Mouse (Mus musculus) left cerebral cortex, postnatal 14 days (tissue): ENCODE data around the gene Klc3. TPM values are rescaled to one million over a fixed set of nuclear protein-coding genes. Genes with fewer than 3 reads are reported as not detected.

Experiments used
- DNase-seq, 2 experiments: peaks; one replicate each; pipeline ENCODE4 v3.0.0; 2021 to 2022; ENCODE audit warnings: low spot score in 2 of 2, mixed read lengths in 1 of 2
- intact Hi-C: fragments of 180-260 bp; cut with DNase I; formaldehyde crosslinking; loops from one replicate; pipeline ENCODE4 v1.15.1; 2025
- total RNA-seq, 2 experiments: library from RNA; stranded (reverse); gene quantifications; 2 replicates each; pipeline ENCODE4 v1.2.3; 2021

Gene Klc3
- total RNA-seq, 2 experiments from 2014 or later: 0.75 to 2.2 TPM

- peak; percentile 65 to 76 for DNase-seq
- intact Hi-C loops: no loop called here
Measured at GRCm38 (mm10) chr7:19369823-19370425, 34.0 kb downstream of the Klc3 start.

- no peak for DNase-seq
- intact Hi-C loops: no loop called here
Measured at GRCm38 (mm10) chr7:19368380-19368779, 35.5 kb downstream of the Klc3 start.

- no peak for DNase-seq
- intact Hi-C loops: no loop called here
Measured at GRCm38 (mm10) chr7:19365376-19365775, 38.5 kb downstream of the Klc3 start.

- peak in 1 of 2 experiments; percentile 51 for DNase-seq
- intact Hi-C loops: no loop called here
Measured at GRCm38 (mm10) chr7:19363881-19364280, 40.0 kb downstream of the Klc3 start.

DNA sequence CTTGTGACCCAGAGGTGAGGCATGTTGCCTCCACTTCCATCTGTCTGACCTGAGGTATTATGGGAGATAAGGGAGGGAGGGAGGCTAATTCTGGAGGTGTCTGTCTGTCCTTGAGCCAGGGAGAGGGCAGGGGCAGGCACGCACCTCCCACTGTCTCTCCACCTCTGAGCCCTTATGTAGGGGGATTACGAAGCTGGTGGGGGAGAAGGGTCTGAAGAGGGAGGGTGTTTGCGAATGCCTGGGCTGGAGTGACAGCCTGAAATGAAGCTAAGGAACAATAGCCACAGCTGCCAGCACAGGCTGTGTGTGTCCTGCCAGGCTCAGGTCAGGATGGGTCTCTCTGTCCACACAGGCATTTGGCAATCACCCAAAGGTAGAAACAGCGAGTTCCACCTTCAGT, 41.6 kb downstream of the Klc3 start:
- no peak for DNase-seq
- intact Hi-C loops: no loop called here

- peak; percentile 59 to 67 for DNase-seq
- intact Hi-C loops: no loop called here
Measured at GRCm38 (mm10) chr7:19361720-19362119, 42.2 kb downstream of the Klc3 start.

DNA sequence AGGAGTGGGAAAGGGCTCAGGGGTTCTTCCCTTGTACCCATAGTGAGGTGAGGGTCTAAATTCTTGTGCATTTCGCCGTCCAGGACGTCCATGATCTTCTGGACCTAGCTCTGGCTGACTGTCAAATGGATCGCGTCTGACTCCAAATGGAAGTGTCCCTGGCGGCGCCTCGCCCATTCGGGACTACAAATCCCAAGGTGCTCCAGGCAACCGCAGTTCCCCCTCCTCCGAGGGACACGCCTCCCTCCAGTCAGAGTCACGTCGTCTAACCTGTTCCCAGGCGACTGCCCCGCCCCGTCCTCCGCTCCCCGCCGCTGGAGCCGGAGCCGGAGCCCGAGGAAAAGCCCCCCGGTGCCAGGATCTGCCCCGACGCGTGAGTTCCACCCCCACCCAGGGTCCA, 43.0 kb downstream of the Klc3 start:
- intact Hi-C loops: no loop called here
- peak; percentile 88 to 93 for DNase-seq

DNA sequence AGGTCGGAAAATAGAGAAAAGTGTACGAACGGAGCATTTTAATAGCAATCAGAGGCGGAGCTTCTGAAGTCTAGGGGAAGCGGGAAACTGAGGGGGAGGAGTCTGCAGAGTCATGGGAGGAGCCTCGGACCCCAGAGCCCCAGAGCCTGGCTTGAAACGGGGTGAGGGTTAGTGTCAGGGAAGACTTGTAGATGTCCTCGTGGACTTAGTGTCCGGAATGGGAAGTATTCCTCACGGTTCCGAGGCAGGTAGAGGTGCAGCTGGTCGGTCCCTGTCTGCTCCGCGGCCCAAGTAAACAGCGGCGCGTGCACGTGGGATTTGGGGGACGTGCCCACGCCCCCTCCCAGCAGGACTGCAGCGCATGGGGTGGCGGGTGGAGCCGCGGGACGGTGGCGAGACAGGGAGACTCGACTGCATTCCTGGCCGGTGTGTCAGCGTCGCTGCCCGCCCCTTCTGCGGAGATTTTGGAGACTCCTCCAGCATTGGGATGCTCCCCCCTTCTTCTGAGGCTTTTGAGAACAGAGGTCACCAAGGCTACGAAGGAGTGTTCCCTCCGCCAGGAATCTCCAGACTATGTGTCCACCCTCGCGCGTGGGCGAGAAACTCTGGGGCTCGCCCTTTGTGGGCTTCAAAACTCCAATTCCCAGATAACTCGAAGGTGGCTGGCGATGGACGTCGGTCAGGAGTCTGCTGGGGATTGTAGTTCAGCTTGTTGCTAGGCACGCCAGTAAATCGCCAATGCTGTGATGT, 43.8 kb downstream of the Klc3 start:
- peak; percentile 72 to 83 for DNase-seq
- intact Hi-C loops: no loop called here

- DNase-seq: peak; percentile 87 to 88
- intact Hi-C loops: no loop called here
Measured at GRCm38 (mm10) chr7:19359299-19359891, 44.5 kb downstream of the Klc3 start, which contains the start of the genes Cd3eap and Ppp1r13l. Gene Cd3eap (minus strand): TSS chr7:19359483. Gene Ppp1r13l (plus strand): TSS chr7:19359749.

DNA sequence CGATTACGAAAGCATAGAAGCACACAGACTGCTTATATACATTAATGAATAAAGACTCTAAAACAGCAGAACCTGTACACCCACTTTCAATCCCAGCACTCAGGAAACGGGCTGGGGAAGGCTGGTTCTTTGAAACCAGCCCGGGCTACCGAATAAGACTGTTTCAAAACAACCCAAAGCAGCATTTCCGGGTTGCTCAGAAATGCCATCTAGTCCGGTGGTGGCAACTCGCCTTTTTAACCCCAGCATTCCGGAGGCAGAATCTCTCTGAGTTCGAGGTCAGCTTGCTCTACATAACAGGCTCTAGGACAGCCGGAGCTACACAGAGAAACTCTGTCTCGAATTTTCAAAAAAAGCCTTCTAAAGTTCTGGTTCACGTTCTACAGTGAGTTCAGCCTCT, 45.3 kb downstream of the Klc3 start:
- no peak for DNase-seq
- intact Hi-C loops: no loop called here

DNA sequence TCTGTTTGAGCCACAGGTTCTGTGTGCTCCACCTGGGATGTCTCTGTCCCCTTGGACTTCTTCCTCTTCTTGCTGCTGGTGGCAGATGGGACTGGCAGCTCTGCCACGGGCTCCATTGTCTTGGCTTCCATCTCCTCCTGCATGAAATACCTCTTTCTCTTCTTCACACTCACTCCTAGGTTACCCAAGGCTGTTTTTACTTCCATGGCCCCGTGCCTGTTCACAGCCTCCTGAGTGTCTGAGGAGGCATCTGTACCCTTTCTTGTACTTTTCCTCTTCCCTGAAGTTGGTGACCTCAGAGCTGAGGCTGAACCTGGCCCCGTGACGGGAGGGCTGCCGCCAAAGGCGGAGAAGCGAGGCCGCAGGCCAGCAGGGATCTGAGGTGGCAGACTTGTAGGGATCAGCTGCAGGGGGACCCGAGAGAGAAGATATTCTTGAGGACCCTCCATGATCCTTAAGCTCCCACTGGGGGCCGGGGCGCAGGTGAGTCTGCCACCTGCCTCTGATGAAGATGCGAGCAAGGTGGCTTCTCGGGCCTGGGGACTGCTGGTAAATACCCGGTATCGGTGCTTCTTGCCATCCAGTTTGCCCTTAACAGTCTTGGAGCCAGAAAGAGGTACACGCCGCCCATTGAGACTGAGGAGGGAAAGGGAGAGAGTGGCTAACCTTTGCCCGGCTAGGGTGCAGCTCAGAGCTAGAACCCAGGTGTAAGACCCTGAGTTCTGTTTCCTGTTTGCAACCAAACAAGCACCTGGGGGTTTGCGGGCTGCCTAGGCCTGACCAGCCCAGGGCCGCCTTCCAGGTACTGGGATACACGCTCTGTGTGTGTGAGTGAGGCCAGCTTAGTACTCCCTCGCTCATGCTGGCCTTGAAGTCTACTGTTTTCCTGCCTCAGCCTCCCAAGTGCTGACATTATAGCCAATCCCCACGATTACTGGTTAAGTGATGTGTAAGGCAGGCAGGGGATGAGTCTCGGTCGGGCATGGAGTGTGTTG, 46.2 kb downstream of the Klc3 start:
- no peak for DNase-seq

GRCm38 (mm10) chr7:19356311-19356710, 47.6 kb downstream of the Klc3 start:
- intact Hi-C loops: no loop called here
- DNase-seq: no peak

More for the DNA sequence above, 46.2 kb downstream of the Klc3 start:
- intact Hi-C loops: no loop called here

DNA sequence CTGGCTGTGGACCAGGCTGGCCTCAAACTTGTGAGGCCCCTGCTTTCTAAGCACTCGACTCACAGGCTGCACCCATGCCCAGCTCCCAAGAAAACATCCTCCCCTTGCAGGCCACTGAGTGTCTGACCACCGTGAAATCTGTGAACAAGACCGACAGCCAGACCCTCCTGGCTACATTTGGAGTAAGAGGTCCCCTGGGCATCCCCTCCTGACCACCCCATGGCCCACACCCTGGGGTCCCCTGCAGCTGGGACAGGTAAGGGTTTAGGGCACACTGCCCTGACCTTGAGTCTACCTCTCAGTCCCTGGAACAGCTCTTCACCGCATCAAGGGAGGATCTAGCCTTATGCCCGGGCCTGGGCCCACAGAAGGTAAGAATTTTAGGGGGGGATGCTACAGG, 48.9 kb downstream of the Klc3 start:
- intact Hi-C loops: no loop called here
- DNase-seq: no peak

- DNase-seq: no peak
- intact Hi-C loops: no loop called here
Measured at GRCm38 (mm10) chr7:19350221-19350620, 53.7 kb downstream of the Klc3 start.

DNA sequence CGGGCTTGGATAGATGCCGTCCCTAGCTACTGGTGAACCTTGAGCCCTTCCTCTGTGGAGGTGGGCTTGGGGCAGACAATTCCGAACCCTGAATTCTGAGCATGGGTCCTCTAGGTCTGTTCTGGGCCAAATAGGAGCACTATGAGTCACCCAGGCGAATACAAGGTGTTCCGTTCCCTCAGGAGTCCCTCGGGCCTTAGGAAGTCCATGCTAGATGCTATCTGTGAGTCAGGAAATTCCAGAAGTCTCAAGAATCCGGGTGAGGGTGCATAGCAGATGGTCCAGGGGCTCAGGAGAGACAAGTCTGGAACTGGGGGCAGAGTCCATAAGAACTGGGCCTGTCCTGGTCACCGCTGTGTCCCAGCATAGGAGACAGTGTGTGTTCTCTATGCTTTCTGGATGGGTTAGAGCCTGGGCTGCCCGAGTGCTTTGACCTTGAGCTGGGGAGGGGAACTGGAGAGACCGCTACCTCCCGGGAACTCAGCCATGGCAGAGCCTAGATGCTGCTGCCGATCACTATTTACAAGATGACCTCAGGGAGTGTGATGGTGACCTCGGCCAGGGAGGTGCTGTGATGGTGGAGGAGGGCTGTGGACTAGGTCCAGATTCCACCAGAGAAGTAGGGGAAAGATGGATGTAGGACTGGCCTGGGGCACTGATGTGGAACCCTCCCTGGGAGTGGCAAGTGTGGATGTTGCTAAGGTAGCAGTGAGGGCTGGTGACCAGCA, 54.6 kb downstream of the Klc3 start:
- DNase-seq: no peak
- intact Hi-C loops: loop anchor here (5.0 kb wide), 1 partner anchor 112 kb away; no protein-coding TSS in a partner anchor

- peak; percentile 94 to 96 for DNase-seq
- intact Hi-C loops: loop anchor here (5.0 kb wide), 1 partner anchor 108 kb away; no protein-coding TSS in a partner anchor
Measured at GRCm38 (mm10) chr7:19344938-19345471, 58.9 kb downstream of the Klc3 start.
